Mouse (Mus musculus): ENCODE results near the gene Arhgap5.
A peak's percentile ranks its signal among the peaks of the same experiment; 100 is the strongest.

The Arhgap5 gene

GRCm38 (mm10) chr12:52503456-52504320 is at the start of gene Arhgap5:
Arhgap5 (plus strand) TSS chr12:52503972.
- peak; percentile 95 for DNase-seq (ENCODE audit: extremely low spot score, low spot score)

- no peak for DNase-seq (ENCODE audit: extremely low spot score, low spot score)
Measured at GRCm38 (mm10) chr12:52464593-52464992, 39.2 kb upstream of the Arhgap5 start.

GRCm38 (mm10) chr12:52471621-52472020 is 32.2 kb upstream of the Arhgap5 start:
- no peak for DNase-seq (ENCODE audit: extremely low spot score, low spot score)

- no peak for DNase-seq (ENCODE audit: extremely low spot score, low spot score)
Measured at GRCm38 (mm10) chr12:52473988-52474968, 29.5 kb upstream of the Arhgap5 start.

- no peak for DNase-seq (ENCODE audit: extremely low spot score, low spot score)
Measured at GRCm38 (mm10) chr12:52476036-52476435, 27.7 kb upstream of the Arhgap5 start.

- no peak for DNase-seq (ENCODE audit: extremely low spot score, low spot score)
Measured at GRCm38 (mm10) chr12:52478611-52479010, 25.2 kb upstream of the Arhgap5 start.

GRCm38 (mm10) chr12:52479323-52479722 is 24.4 kb upstream of the Arhgap5 start:
- DNase-seq (ENCODE audit: extremely low spot score, low spot score) = no peak

GRCm38 (mm10) chr12:52480851-52481250 is 22.9 kb upstream of the Arhgap5 start:
- DNase-seq (ENCODE audit: extremely low spot score, low spot score) = no peak

GRCm38 (mm10) chr12:52481969-52482550 is 21.7 kb upstream of the Arhgap5 start:
- DNase-seq (ENCODE audit: extremely low spot score, low spot score) = no peak

GRCm38 (mm10) chr12:52483219-52483618 is 20.6 kb upstream of the Arhgap5 start:
- no peak for DNase-seq (ENCODE audit: extremely low spot score, low spot score)

GRCm38 (mm10) chr12:52488266-52488975 is 15.4 kb upstream of the Arhgap5 start:
- DNase-seq (ENCODE audit: extremely low spot score, low spot score) = peak; percentile 30

GRCm38 (mm10) chr12:52493281-52493681 is 10.5 kb upstream of the Arhgap5 start:
- DNase-seq (ENCODE audit: extremely low spot score, low spot score) = no peak

GRCm38 (mm10) chr12:52497209-52497608 is 6.6 kb upstream of the Arhgap5 start:
- no peak for DNase-seq (ENCODE audit: extremely low spot score, low spot score)

- DNase-seq (ENCODE audit: extremely low spot score, low spot score) = no peak
Measured at GRCm38 (mm10) chr12:52500915-52501833, 2.6 kb upstream of the Arhgap5 start.

- DNase-seq (ENCODE audit: extremely low spot score, low spot score) = no peak
Measured at GRCm38 (mm10) chr12:52502161-52502560, 1.6 kb upstream of the Arhgap5 start.

GRCm38 (mm10) chr12:52503131-52503455 is 679 bp upstream of the Arhgap5 start:
- no peak for DNase-seq (ENCODE audit: extremely low spot score, low spot score)

- DNase-seq (ENCODE audit: extremely low spot score, low spot score) = peak; percentile 79
Measured at GRCm38 (mm10) chr12:52504331-52505181, 784 bp downstream of the Arhgap5 start.

- no peak for DNase-seq (ENCODE audit: extremely low spot score, low spot score)
Measured at GRCm38 (mm10) chr12:52524699-52525098, 20.9 kb downstream of the Arhgap5 start.

- no peak for DNase-seq (ENCODE audit: extremely low spot score, low spot score)
Measured at GRCm38 (mm10) chr12:52525486-52525885, 21.7 kb downstream of the Arhgap5 start.

Measured in neural tube, embryonic 10.5 days (tissue).